Comparison of ENCODE assay signal across 17 mouse cellular contexts in genomic region chr10:83168303-83169056, GRCm38 (mm10).
DNase-seq lines count a peak whose midpoint lies in the region; ATAC-seq and TF ChIP-seq lines count a peak whose summit lies in the region.
"Had no signal": no experiment of that assay in that cellular context is flagged by ENCODE, and none has a peak within 500 bp of the region (broad histone marks: within the 10 kb centered on the region; RNA-seq: fewer than 3 reads in every experiment).

No protein-coding gene starts in this region.

- intact Hi-C loops in heart, postnatal 14 days (cut with DNase I): no loop called here

- no peaks in the 10 kb centered on the region for H3K36me3 ChIP-seq in lung, embryonic 14.5 days (ENCODE audit: insufficient read depth)
- H3K36me3 ChIP-seq: embryonic facial prominence, embryonic 13.5 days; hindbrain, embryonic 13.5 days had no signal

- no peaks in the 10 kb centered on the region for H3K9me3 ChIP-seq in lung, embryonic 14.5 days (ENCODE audit: low read depth, low read length)
- H3K9me3 ChIP-seq: embryonic facial prominence, embryonic 13.5 days; hindbrain, embryonic 13.5 days had no signal

- H3K9ac ChIP-seq in lung, embryonic 14.5 days: no peak overlapping the region
- H3K9ac ChIP-seq: embryonic facial prominence, embryonic 13.5 days; hindbrain, embryonic 13.5 days; liver, embryonic 14.5 days had no signal

- H3K27ac ChIP-seq in lung, embryonic 14.5 days (ENCODE audit: low read depth): no peak overlapping the region
- H3K27ac ChIP-seq: embryonic facial prominence, embryonic 13.5 days; hindbrain, embryonic 13.5 days; left cerebral cortex, adult 2 months; liver, embryonic 14.5 days had no signal

- peak; percentile 22; the same call in 1 of the 2 replicates for ATAC-seq in lung, embryonic 14.5 days (ENCODE audit: insufficient read depth)
- ATAC-seq: forebrain, embryonic 14.5 days; midbrain, embryonic 16.5 days had no signal

- no peak overlapping the region for H3K4me2 ChIP-seq in lung, embryonic 14.5 days
- H3K4me2 ChIP-seq: embryonic facial prominence, embryonic 13.5 days; hindbrain, embryonic 13.5 days had no signal

- no peak for TF ChIP-seq CTCF in lung, embryonic 14.5 days (IDR thresholded peaks at IDR 0.05; ENCODE audit: low read depth)
- no peak for TF ChIP-seq CTCF in lung, adult 2 months (IDR thresholded peaks at IDR 0.05; ENCODE audit: insufficient read depth, low read length)

- no peaks in the 10 kb centered on the region for H3K27me3 ChIP-seq in lung, embryonic 14.5 days (ENCODE audit: insufficient read depth, low read length)
- H3K27me3 ChIP-seq: embryonic facial prominence, embryonic 13.5 days; hindbrain, embryonic 13.5 days had no signal

- no peak for TF ChIP-seq POLR2A in lung, adult 2 months (IDR thresholded peaks at IDR 0.05; ENCODE audit: borderline replicate concordance, extremely low read depth, low read depth, low read length)

- DNase-seq in lung, embryonic 14.5 days: peak; percentile 59
- no peak for DNase-seq in lung, adult 2 months
- peak; percentile 45 to 48 for DNase-seq in heart, postnatal 14 days
- DNase-seq in lung, postnatal 36 days: peak; percentile 36
- DNase-seq in layer of hippocampus, postnatal 10 days (ENCODE audit: low spot score in 2 of 2): no peak
- DNase-seq in frontal cortex, postnatal 25 days (ENCODE audit: low spot score in 2 of 2): no peak
- no peak for DNase-seq in adrenal gland, adult (ENCODE audit: inconsistent age in 2 of 2, low spot score in 1 of 2)
- DNase-seq: cerebellum, postnatal 14 days; gastrocnemius, postnatal 10 days; kidney, postnatal 25 days; right cerebral cortex, postnatal 25 days had no signal

- H3K4me1 ChIP-seq in lung, embryonic 14.5 days (ENCODE audit: insufficient read depth): peaks cover 3% of the 10 kb centered on the region; the same call in 1 of the 2 replicates
- no peaks in the 10 kb centered on the region for H3K4me1 ChIP-seq in lung, adult 2 months (ENCODE audit: control insufficient read depth, insufficient read depth, low read length)

- WGBS in lung, embryonic 14.5 days: 38% methylated on average over 11 of the region's 11 CpGs
- 44% methylated on average over 11 of the region's 11 CpGs for WGBS in lung, adult 2 months

- H3K4me3 ChIP-seq in lung, embryonic 14.5 days (ENCODE audit: low read depth, low read length): no peak overlapping the region
- H3K4me3 ChIP-seq in lung, adult 2 months (replicated peaks; ENCODE audit: extremely low read depth, low read depth, low read length): no peak overlapping the region
- H3K4me3 ChIP-seq: embryonic facial prominence, embryonic 13.5 days; hindbrain, embryonic 13.5 days; left cerebral cortex, adult 2 months had no signal

Comparison
In these comparisons a context has a peak if more than half of its experiments do, and no peak if none do; other contexts are left out.
1. DNase-seq: peak in lung, embryonic 14.5 days (single experiment), heart, postnatal 14 days (2 of 2) and lung, postnatal 36 days (single experiment); none in lung, adult 2 months (single experiment), layer of hippocampus, postnatal 10 days (0 of 2), frontal cortex, postnatal 25 days (0 of 2) and adrenal gland, adult (0 of 2).